Mouse (Mus musculus) left cerebral cortex, postnatal 36 days (tissue): ENCODE measurements around the gene Aunip. TPM values are rescaled to one million over a fixed set of nuclear protein-coding genes. Genes with fewer than 3 reads are reported as not detected.

Experiments used
- DNase-seq, 2 experiments: peaks; one replicate each; pipeline ENCODE4 v3.0.0; 2021 to 2022; ENCODE audit warnings: low spot score in 2 of 2, mixed read lengths in 1 of 2
- intact Hi-C: fragments of 180-260 bp; cut with DNase I; formaldehyde crosslinking; loops from one replicate; pipeline ENCODE4 v1.15.1; 2025
- total RNA-seq, 2 experiments: library from RNA; stranded (reverse); gene quantifications; 2 replicates each; pipeline ENCODE4 v1.2.3; 2021

Aunip gene
- under 1 TPM in 1 of 2 experiments, not detected in 1; 0.32 TPM for total RNA-seq

DNA sequence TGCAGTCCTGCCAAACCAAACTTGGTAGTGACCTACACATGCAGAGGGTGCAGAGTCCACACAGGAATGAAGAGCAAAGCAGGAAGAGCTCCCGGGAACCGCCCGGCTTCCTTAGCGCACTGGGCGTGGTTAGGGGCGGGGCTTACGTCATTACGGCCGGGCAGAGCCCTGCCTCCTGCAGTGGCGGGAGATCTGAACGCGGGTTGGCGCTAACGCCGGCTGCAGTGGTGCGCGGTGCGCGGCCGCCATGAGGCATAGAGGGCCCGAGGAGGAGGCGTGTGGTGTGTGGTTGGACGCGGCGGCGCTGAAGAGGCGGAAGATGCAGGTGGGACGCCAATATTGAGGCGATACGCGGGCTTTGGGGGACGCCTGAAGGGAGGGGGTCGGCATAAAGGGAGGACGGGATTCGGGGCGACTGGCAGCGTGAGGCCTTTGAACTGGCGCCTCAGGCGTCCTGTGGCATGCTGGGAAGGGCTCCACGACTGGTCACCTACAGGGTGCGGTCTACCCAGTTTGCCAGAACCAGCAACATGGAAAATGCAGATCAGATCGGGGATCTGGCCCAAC, at the start of gene Aunip:
Aunip (plus strand) TSS at position 155 of the 567 bp plus-strand sequence.
- intact Hi-C loops = no loop called here
- peak; percentile 77 to 84 for DNase-seq

DNA sequence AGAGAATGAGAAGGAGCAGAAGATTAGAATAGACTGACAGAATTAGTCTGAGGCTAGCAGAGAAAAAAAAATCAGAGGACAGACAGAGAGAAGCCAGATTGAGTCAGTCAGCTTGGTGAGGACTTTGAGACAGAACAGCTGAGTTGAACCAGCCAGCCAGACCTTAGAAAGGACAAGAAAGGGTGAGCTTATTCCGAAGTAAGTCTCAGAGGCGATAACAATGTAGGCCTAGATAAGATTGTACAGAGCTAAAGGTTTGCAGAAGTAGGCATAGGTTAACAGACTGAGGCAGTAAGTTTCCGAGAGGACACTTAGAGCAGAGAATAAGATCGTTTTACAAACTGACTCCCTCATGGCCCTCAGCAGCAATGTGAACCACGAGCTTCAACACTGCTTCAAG, 49.5 kb upstream of the Aunip start:
- intact Hi-C loops = no loop called here
- no peak for DNase-seq

DNA sequence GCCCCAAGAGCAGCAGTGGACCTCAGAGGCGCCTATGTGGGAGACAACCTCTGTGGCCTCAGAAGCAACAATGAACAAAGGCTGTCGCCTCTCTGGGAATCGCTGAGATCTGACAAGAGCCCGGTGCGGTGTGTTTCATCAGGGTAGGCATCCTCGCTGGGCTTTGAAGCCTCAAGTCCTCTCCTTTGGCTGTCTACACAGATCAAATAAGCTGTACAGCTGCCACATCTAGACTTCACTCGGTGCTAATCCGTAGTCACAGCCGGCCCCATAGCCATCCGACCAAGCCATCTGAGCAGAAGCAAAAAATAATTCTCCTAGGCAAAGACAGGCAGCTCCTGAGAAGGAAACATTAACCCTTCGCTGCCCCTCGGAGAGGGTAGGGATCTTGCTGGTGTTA, 45.0 kb upstream of the Aunip start:
- DNase-seq = no peak
- intact Hi-C loops = no loop called here

DNA sequence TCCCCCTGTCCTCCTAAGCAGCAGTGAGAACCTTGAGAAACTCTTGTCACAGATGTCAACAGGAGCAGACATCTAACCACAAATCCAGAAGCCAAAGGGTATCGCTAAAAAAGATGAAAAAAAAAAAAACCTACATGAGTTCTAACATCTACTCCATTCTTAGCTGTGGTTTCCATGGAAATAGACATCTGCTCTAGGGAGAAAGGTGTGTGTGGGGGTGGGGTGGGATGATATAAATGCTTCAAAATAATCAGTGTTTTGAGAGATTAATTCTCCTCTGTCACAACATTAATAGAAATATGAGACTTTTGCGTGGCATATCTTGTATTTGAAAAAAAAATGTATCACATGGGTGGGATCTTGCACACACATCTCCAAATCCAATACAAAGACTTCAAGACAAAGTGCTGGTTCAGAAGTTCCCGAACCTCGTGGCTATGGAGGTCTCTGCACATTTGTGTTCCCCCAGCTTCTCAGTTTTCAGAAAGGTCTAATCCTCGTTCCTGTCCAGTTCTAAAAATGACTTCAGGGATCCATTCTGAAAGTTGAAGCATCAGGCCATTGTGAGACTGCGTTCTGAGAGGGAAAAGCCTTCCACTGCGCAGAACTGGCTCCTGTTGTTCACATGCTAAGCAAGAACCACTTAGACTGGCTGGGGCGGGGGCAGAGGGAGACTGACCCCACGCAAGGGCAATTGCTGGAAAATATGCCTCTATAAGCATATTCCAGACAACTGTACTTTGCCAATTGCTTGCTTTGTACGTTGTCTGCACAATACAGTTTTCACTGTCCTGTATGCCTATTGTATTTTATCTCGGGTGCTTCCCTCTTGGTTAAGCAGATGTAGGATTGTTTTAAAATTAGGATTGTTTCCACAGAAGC, 44.2 kb upstream of the Aunip start:
- intact Hi-C loops = no loop called here
- no peak for DNase-seq

DNA sequence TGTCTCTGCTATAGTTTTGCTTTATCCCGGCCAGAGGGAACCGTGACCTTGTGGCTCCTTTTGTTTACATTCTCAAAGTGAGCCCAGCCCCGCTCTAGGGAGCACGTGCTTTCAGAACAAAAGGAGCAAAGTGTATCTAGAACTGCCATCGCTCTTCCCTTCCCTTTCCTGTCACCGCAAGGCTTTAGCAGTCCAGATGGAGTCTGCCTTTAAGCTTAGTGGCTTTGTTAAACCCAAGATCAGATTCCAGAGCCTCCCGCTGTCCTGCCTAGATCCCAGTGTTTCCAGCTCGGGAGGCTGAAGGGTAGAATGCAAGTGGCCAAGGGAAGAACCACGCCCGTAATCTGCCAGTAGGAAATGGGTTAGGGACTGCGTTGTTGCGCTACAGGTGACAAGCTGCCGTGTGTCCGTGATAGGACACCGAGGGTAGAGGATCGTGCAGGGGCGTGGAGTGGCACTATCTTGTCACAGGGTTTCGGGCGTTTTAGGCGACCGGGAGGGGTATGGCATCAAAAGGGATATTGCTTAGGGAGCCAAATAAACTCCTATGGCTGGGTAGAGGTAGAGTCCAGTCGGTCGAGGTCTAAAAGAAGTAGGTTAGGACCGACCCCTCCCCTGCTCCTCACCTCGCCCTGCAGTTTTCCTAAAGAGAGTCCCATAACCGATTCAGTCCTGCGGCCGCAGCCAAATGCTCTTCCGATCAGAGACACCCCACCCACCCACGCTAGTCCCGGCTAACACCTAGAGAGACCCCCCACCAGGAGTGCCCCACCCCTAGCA, 43.2 kb upstream of the Aunip start:
- DNase-seq = no peak
- intact Hi-C loops = loop anchor here (2.0 kb wide), 1 partner anchor 71 kb away; the partner anchor contains the start of gene Pafah2

DNA sequence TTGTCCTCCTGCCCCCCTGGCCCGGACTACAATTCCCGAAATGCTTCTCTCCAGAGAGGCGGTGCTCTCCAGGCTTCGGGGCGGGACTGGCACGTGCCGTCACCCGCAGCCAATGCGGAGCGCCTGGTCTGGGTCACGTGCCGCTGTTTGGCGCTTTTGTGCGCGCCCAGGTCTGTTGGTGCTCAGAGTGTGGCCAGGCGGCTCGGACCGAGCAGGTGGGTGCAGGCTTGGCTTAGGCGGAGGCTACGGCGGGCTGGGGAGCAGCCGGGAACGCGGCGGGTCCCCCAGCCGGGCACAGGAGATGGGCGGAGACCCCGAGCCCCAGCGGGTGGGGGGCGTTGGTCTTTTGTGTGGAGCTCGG, 42.6 kb upstream of the Aunip start, which contains the start of gene Stmn1:
Stmn1 (plus strand) TSS at position 106 of the 361 bp plus-strand sequence.
- peak; percentile 95 to 96 for DNase-seq
- intact Hi-C loops = loop anchor here (2.0 kb wide), 1 partner anchor 71 kb away; the partner anchor contains the start of gene Pafah2

DNA sequence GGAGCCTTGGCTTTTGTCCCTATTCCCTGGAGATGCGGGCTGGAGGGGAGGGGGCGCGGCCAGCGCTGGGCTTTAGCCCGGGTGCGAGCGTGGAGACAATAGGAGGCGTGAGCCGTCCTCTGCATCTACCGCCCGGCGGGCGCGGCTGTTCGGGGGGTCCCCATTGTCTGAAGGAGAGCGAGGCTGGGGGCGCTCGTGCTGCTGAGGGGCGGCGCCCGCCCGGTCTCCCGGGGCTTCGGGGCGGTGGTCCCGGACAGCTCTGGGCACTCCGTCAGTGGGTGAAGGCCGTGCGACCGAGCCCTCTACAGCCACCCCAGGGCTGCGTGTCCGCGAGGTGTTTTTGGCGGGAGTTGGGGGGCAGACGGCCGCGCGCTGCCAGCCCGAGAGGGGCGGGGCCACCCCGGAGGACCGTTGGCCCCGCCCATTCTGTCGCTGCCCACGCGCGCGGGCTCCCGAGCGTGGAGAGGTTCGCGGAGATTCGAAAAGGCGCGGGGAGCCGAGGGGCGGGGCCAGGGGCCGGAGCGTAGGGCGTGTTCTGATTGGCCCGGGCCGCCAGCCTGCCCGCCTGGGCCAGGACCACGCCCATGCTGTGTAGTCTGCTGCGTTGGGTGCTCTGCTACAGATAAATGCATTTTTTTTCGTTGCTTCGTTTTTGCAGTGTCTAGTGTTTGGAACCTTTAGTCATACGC, 42.1 kb upstream of the Aunip start:
- intact Hi-C loops = loop anchor here (2.0 kb wide), 1 partner anchor 72 kb away; the partner anchor contains the start of gene Pafah2
- peak; percentile 90 to 94 for DNase-seq

DNA sequence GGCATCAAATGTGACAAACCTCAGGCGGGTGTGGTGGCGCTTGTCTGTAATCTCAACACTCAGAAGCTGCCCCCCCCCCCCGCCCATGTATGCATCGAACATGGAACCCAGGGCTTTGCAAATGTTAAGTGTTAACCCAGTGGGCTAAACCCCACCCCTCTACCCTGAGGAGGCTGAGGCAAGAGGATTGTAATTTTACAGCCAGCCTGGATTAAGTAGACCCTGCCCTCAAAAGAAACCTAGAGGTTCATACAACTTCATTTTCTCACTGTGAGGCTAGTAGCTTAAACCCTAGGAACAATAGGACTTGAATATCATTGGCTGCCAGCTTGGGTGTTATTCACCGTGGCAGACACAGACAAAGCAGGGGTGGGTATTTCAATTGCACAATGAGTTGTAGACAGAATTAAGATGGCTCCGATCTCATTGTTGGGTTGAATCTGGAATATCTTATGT, 41.4 kb upstream of the Aunip start:
- no peak for DNase-seq
- intact Hi-C loops = loop anchor here (2.0 kb wide), 1 partner anchor 73 kb away; the partner anchor contains the start of gene Pafah2

DNA sequence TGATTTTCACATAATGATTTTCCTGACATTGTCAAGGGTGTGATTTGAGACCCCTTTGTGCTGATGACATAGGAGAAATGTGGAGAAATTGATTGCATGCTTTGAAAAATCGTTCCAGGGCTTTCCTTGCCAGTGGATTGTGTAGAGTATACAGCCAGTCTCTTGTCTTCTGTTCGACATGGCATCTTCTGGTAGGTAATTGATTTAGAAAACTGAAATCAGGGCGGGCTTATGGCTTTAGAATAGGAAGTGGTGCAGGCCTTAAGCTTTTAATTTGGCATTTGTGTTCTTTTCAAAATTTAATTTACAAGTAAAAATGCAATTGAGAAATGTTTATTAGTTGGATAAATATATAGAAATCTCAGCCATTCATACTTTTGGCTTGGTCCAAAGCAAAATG, 40.8 kb upstream of the Aunip start:
- intact Hi-C loops = loop anchor here (2.0 kb wide), 1 partner anchor 73 kb away; the partner anchor contains the start of gene Pafah2

DNA sequence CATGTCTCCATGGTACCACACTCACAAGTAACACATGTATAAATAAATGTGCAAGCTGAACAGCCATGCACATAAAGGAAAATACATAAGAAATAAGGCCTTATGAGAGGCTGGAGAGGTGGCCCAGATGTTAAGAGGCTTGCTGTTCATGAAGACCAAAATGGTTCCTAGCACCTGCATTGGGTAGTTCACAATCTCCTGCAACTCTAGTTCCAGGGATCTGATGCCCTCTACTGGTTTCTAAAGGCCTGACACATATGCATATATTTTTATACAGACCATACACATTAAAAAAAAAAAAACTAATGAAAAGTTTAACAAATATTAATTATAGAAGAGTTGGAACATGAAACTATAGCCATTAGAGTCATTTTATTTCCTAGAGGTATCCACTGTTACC, 39.3 kb upstream of the Aunip start:
- intact Hi-C loops = no loop called here
- no peak for DNase-seq

More for the DNA sequence above, 40.8 kb upstream of the Aunip start:
- DNase-seq = no peak

DNA sequence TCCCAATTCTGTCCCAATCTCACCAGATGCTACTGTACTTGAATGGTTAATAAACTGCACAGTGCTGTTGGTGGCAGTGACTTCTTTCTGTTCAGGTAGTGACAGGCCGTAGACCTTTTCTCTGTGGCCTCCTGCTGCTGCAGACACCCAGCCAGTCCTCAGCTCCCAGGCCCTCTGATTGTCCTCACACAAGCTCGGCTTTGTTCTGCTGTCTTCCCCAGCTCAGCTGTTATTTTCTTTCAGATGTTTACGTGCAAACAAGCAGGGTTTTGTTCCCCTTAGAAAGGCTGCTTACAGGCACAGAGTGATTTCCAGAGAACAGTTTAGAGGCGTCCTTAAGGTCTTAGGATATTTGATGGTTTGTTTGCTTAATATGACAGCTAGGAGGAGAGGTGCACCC, 37.0 kb upstream of the Aunip start:
- intact Hi-C loops = no loop called here
- no peak for DNase-seq

DNA sequence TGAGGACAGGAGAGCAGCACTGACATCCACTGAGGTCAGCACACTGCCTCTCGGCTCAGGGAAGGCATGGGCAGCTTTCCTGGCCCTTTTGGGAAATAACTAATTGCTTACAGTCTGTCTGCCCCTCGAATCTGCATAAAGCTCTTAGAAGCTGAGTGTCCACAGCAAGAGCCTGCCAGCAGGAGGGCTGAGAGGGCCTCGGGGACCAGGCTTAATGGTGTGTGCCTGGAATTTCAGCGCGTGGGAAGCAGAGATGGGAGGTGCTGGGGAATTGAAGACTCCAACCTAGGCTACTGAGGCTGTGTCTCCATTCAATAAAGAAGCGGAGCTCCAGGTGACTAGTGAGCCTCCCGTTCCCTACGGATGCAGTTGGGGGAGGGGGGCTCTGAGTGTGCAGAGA, 36.6 kb upstream of the Aunip start:
- DNase-seq = no peak
- intact Hi-C loops = no loop called here

DNA sequence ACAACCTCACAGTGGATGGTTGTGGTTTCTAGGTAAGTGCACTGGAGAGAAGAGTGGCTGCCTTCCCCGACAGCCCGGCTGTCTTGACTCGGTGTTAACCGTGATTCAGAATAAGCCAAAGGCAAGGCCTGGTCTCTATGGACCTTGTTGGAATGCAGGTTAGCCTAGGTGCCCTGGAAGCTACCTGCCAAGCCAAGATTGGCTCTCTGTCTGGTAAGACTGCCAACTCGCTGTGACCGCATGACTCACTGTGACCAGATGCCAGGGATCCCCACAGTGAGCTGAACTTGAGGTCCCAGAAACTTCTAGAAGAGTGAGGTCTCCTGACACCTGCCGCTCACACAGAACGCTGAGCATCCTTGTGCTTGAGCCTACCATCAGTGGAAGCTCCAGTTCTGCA, 33.9 kb upstream of the Aunip start:
- intact Hi-C loops = no loop called here
- no peak for DNase-seq

DNA sequence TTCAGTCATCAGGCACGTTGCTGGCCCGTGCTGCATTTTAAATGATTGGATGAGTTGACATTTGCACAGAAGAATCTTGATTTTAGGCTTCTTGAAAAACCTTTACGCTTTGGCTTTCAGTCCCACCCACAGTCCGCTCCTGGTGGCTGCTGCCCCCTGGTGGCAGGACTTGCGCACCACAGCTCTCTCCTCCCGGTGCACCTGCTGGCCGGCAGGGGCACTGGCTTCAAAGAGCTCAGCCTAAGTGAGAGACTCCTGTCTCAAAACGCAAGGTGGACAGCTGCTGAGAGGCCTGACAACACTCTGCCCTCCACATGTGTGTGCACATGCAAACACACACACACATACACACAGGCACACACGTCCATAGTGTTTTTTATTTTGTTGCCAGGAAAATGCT, 32.8 kb upstream of the Aunip start:
- peak; percentile 93 for DNase-seq
- intact Hi-C loops = loop anchor here (1.0 kb wide), 1 partner anchor 82 kb away; the partner anchor contains the start of gene Pafah2

DNA sequence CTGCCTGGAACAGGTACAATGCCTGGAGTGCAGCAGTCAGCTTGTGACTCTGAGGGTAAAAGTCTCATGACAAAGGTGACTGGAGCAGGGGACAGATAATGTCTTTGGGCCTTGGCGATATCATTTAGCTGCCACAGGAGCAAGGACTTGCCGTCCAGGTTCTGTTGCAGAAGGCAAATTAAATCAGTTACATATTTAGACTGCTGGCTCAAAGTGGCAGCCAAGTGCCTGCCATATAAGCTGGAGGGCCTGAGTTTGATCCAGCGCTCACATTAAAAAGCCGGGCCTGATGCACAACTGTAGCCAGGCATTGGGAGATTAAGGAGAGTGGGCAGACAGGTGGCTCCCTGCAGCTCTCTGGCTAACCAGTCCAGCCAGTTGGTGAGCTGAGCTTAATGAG, 31.0 kb upstream of the Aunip start:
- intact Hi-C loops = no loop called here

DNA sequence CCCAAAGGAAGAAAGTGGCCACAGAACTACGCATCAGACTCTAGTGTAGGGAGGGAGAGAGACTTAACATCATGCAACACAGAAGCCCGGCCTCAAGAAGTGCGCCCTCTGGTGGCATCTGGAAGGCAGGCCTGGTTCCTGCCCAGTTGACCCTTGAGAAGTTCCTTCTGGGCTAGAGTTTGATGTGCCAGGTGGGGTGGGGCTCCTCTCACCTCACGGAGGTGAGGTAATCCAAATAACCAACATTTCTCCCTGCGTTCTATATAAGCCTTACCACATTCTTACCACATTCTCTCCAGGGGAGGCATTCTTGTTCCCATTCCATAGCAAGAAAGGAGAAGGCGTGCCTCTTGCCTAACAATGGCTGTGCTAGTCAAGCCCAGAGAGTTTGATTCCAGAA, 29.9 kb upstream of the Aunip start:
- intact Hi-C loops = no loop called here

More for the DNA sequence above, 31.0 kb upstream of the Aunip start:
- no peak for DNase-seq

DNA sequence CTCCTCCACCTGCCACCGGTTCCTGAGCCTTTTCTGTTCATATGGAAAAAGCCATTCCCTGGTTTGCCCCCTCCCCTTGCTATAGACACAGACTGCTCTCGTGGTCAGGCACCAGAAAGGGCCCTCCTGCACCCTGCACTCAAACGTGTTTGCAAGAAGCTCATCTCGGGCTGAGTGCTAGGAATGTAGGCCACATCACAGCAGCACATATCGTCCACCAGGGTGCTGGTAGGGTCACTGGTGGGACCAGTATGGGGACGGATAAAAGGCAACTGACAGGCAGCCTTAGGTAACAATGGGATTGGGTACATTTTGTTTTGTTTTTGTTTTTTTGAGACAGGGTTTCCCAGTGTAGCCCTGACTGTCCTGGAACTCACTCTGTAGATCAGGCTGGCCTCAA, 29.5 kb upstream of the Aunip start:
- intact Hi-C loops = no loop called here

More for the DNA sequence above, 29.9 kb upstream of the Aunip start:
- peak in 1 of 2 experiments; percentile 71 for DNase-seq

DNA sequence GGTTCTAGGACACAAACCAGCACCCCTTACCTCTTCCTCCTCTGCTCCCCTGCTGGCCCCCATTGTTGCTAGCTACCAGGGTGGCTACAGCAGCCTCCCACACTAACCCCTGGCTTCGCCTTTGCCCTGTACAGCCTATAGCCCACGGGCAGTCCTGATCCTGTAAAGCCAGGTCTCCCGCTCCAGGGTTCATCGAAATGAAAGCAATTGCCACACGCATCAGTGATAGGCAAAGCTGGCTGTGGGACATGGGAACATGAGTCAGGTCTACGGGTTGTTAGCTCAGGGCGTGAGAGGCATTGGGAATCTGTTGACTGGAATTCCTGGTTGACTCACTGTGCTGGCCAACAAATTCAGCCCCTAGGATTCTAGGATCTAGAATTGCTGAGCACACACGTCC, 28.4 kb upstream of the Aunip start:
- intact Hi-C loops = no loop called here

More for the DNA sequence above, 29.5 kb upstream of the Aunip start:
- no peak for DNase-seq

DNA sequence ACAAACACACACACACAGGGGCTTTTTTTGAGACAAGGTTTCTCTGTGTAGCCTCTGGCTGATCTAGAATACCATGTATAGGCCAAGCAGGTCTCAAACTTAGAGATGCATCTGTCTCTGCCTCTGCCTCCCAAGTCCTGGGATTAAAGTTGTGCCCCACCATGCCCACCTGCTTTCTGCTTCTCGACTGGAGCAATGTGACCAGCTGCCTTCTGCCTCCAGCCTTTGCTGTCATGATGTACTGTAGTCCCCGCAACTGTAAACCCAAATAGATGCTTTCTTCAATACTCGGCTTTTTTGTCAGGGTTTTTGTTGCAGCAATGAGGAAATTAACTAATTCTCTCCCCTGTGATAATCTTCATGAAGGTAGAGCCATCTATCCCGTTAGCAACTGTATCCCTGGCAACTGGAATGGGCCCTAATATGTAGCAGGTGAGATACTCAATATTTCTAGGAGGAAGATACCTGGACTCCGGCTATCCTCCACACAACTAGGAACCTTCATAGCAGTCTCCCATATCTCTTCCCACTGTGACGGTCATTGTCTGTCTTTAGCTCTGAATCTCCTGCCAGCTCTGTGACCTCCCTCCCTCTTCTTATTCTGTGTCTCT, 27.6 kb upstream of the Aunip start:
- intact Hi-C loops = no loop called here
- no peak for DNase-seq

More for the DNA sequence above, 28.4 kb upstream of the Aunip start:
- no peak for DNase-seq
